Mouse (Mus musculus): Measurements from ENCODE around the gene Scn8a. TPM values are rescaled to one million over a fixed set of nuclear protein-coding genes. Genes with fewer than 3 reads are reported as not detected.

Gene Scn8a
- polyA plus RNA-seq, 1 experiment from 2014 or later = 22.7 TPM

GRCm38 (mm10) chr15:100884481-100884880 is 14.8 kb downstream of the Scn8a start:
- H3K4me2 ChIP-seq = no peak overlapping the region
- no peak for ATAC-seq (replicated peaks)
- H3K9ac ChIP-seq = no peak overlapping the region
- WGBS = 83% methylated on average over 6 of the region's 6 CpGs
- H3K4me1 ChIP-seq = no peaks in the 10 kb centered on the region
- H3K27me3 ChIP-seq (replicated peaks) = no peaks in the 10 kb centered on the region
- H3K9me3 ChIP-seq = no peaks in the 10 kb centered on the region
- no peak overlapping the region for H3K27ac ChIP-seq
- no peaks in the 10 kb centered on the region for H3K36me3 ChIP-seq (replicated peaks)
- no peak overlapping the region for H3K4me3 ChIP-seq

DNA sequence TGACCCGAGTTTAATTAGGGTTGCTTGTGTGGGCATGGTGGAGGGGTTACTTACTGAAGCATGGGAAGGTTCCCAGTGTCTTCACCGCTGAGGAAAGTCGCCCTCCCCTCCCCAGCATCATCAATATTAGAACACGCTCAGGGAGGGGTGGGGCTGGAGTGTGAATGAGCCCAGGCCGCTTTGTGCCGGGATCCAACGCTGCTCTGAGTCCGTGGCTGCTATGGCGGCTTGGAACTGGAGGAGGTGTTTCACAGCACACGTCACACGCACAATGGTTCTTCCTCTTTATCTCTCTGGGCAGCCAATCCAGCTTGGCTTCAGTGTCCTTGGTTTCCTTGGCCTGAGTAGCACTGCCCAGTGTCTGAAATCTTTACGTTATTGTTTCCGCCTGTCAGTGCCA is 22.3 kb downstream of the Scn8a start:
- no peak for ATAC-seq (replicated peaks)
- 44% methylated on average over 13 of the region's 13 CpGs for WGBS
- 0 out of 2 replicates have a peak, but pooled peaks cover 6% of the 10 kb centered on the region for H3K36me3 ChIP-seq (replicated peaks)
- peaks cover 5% of the 10 kb centered on the region; the same call in 1 of the 2 replicates for H3K9me3 ChIP-seq
- H3K4me3 ChIP-seq = no peak overlapping the region
- H3K4me1 ChIP-seq = peaks cover 9% of the 10 kb centered on the region; the same call in 1 of the 2 replicates
- no peak overlapping the region for H3K27ac ChIP-seq
- peak overlapping the region; percentile 31 for H3K4me2 ChIP-seq
- H3K27me3 ChIP-seq (replicated peaks) = no peaks in the 10 kb centered on the region
- H3K9ac ChIP-seq = no peak overlapping the region

GRCm38 (mm10) chr15:100896502-100896901 is 26.8 kb downstream of the Scn8a start:
- Histone ChIP-seq H3K27me3 (replicated peaks) (no peaks in the 10 kb centered on the region), H3K4me2 (no peak overlapping the region), H3K9ac (no peak overlapping the region), H3K36me3 (replicated peaks) (0 out of 2 replicates have a peak, but pooled peaks cover 12% of the 10 kb centered on the region), H3K4me1 (peaks cover 6% of the 10 kb centered on the region; the same call in 1 of the 2 replicates), H3K27ac (no peak overlapping the region), H3K4me3 (no peak overlapping the region), H3K9me3 (peaks cover 5% of the 10 kb centered on the region; the same call in 1 of the 2 replicates)
- no peak for ATAC-seq (replicated peaks)
- 98% methylated on average over 23 of the region's 23 CpGs for WGBS

DNA sequence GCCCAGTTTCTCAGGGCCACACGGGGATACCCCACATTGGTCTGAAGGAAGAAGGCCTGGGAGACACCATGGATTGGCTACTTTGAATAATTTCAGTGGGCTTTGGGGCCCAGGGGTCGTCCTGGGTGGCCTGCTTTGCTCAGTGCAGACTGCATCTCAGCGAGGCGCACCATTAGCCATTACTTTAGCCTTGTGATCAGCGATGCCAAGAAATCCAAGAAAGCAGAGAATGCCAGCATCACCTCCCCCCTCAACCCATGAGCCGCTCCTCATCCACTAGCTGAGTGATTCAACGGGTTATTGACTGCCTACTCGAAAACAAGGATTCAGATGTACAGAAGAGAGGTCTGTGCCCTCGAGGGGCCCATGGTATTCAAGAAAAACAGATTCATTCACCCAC is 34.2 kb downstream of the Scn8a start:
- Histone ChIP-seq H3K4me3 (no peak overlapping the region), H3K36me3 (replicated peaks) (0 out of 2 replicates have a peak, but pooled peaks cover 6% of the 10 kb centered on the region), H3K9ac (no peak overlapping the region), H3K4me2 (no peak overlapping the region), H3K4me1 (no peaks in the 10 kb centered on the region), H3K9me3 (no peaks in the 10 kb centered on the region), H3K27me3 (replicated peaks) (no peaks in the 10 kb centered on the region), H3K27ac (no peak overlapping the region)
- ATAC-seq (replicated peaks) = no peak
- 53% methylated on average over 9 of the region's 9 CpGs for WGBS

- H3K4me1 ChIP-seq = peaks cover 10% of the 10 kb centered on the region
- no peak overlapping the region for H3K9ac ChIP-seq
- 0 out of 2 replicates have a peak, but pooled peaks cover 4% of the 10 kb centered on the region for H3K36me3 ChIP-seq (replicated peaks)
- ATAC-seq (replicated peaks) = no peak
- no peak overlapping the region for H3K4me2 ChIP-seq
- no peaks in the 10 kb centered on the region for H3K9me3 ChIP-seq
- 30% methylated on average over 2 of the region's 2 CpGs for WGBS
- no peak overlapping the region for H3K4me3 ChIP-seq
- H3K27ac ChIP-seq = no peak overlapping the region
- no peaks in the 10 kb centered on the region for H3K27me3 ChIP-seq (replicated peaks)
Observed at GRCm38 (mm10) chr15:100905006-100905405, 35.3 kb downstream of the Scn8a start.

DNA sequence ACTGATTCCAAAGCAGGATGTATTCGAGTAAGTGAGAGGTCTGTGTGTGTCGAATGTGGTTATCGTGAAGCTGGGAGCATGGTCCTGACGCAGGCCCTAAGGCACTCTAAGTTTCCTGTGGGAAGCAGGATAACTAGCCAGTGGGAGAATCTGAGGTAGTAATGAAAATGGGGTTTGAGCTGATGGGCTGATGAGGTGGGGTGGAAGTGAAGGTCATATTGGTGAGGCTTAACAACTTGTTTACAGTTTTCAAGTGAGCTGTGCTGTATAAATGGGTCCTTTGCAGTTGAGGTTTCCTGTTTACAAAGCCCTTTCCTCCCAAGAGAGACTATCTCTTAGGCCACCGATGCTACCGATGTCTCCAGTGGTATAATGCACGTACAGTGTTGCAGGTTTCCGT is 36.1 kb downstream of the Scn8a start:
- H3K4me1 ChIP-seq = peaks cover 18% of the 10 kb centered on the region
- no peak for ATAC-seq (replicated peaks)
- WGBS = 82% methylated on average over 8 of the region's 8 CpGs
- H3K4me2 ChIP-seq = no peak overlapping the region
- no peaks in the 10 kb centered on the region for H3K27me3 ChIP-seq (replicated peaks)
- no peak overlapping the region for H3K4me3 ChIP-seq
- no peaks in the 10 kb centered on the region for H3K36me3 ChIP-seq (replicated peaks)
- H3K9ac ChIP-seq = no peak overlapping the region
- no peak overlapping the region for H3K27ac ChIP-seq
- H3K9me3 ChIP-seq = no peaks in the 10 kb centered on the region

- Histone ChIP-seq H3K27me3 (replicated peaks) (no peaks in the 10 kb centered on the region), H3K27ac (peak overlapping the region; percentile 69), H3K9me3 (no peaks in the 10 kb centered on the region), H3K4me2 (no peak overlapping the region), H3K36me3 (replicated peaks) (no peaks in the 10 kb centered on the region), H3K9ac (no peak overlapping the region), H3K4me3 (no peak overlapping the region), H3K4me1 (peaks cover 23% of the 10 kb centered on the region)
- ATAC-seq (replicated peaks) = no peak
- 48% methylated on average over 3 of the region's 3 CpGs for WGBS
Observed at GRCm38 (mm10) chr15:100908817-100909216, 39.2 kb downstream of the Scn8a start.

GRCm38 (mm10) chr15:100909734-100910163 is 40.1 kb downstream of the Scn8a start:
- no peak overlapping the region for H3K9ac ChIP-seq
- H3K4me1 ChIP-seq = peaks cover 25% of the 10 kb centered on the region
- no peaks in the 10 kb centered on the region for H3K9me3 ChIP-seq
- peak; percentile 63 for ATAC-seq (replicated peaks)
- H3K4me2 ChIP-seq = no peak overlapping the region
- peak overlapping the region; percentile 69 for H3K27ac ChIP-seq
- no peak overlapping the region for H3K4me3 ChIP-seq
- H3K36me3 ChIP-seq (replicated peaks) = no peaks in the 10 kb centered on the region
- no peaks in the 10 kb centered on the region for H3K27me3 ChIP-seq (replicated peaks)
- WGBS = 13% methylated on average over 3 of the region's 3 CpGs

DNA sequence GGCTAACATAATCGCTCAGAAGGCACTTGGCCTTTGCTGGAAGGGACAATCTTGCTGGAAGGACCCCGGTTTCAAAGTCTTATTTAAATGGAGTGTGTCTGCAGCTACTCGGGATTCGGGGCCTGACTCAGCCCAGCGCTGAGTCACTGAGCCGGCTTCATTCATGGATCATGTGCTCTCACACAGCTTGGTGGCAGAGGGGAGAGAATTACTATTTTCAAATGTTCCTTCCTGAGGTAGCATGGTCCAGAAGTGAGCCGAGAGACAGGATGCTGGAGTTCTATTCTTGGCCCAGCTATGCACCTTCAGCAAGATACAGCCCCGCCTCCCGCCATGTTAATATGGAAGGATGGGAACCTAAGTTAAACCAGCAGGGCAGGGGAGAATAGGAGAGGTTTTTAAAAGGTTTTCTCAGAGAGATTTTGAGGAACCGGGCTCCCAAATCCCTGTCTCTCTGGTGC is 40.8 kb downstream of the Scn8a start:
- H3K9me3 ChIP-seq = no peaks in the 10 kb centered on the region
- ATAC-seq (replicated peaks) = no peak

GRCm38 (mm10) chr15:100912676-100913266 is 43.1 kb downstream of the Scn8a start:
- Histone ChIP-seq H3K4me2 (no peak overlapping the region), H3K27me3 (replicated peaks) (no peaks in the 10 kb centered on the region), H3K4me1 (peaks cover 31% of the 10 kb centered on the region), H3K27ac (no peak overlapping the region), H3K36me3 (replicated peaks) (no peaks in the 10 kb centered on the region), H3K9ac (no peak overlapping the region), H3K9me3 (no peaks in the 10 kb centered on the region), H3K4me3 (no peak overlapping the region)
- WGBS = 83% methylated on average over 3 of the region's 3 CpGs
- ATAC-seq (replicated peaks) = no peak

More for the DNA sequence above, 40.8 kb downstream of the Scn8a start:
- no peaks in the 10 kb centered on the region for H3K27me3 ChIP-seq (replicated peaks)
- no peak overlapping the region for H3K9ac ChIP-seq
- WGBS = 33% methylated on average over 10 of the region's 10 CpGs
- no peaks in the 10 kb centered on the region for H3K36me3 ChIP-seq (replicated peaks)
- H3K4me2 ChIP-seq = no peak overlapping the region
- H3K4me1 ChIP-seq = peaks cover 31% of the 10 kb centered on the region
- H3K27ac ChIP-seq = peak overlapping the region; percentile 69
- H3K4me3 ChIP-seq = no peak overlapping the region

GRCm38 (mm10) chr15:100914734-100915242 is 45.1 kb downstream of the Scn8a start:
- H3K4me3 ChIP-seq = peak overlapping the region; percentile 27
- H3K4me1 ChIP-seq = peaks cover 29% of the 10 kb centered on the region
- peak; percentile 64; the same call in 1 of the 2 replicates for ATAC-seq (replicated peaks)
- no peak overlapping the region for H3K27ac ChIP-seq
- no peaks in the 10 kb centered on the region for H3K9me3 ChIP-seq
- H3K27me3 ChIP-seq (replicated peaks) = no peaks in the 10 kb centered on the region
- peak overlapping the region; percentile 47 for H3K4me2 ChIP-seq
- no peaks in the 10 kb centered on the region for H3K36me3 ChIP-seq (replicated peaks)
- 4% methylated on average over 24 of the region's 24 CpGs for whole genome bisulfite sequencing
- no peak overlapping the region for H3K9ac ChIP-seq

DNA sequence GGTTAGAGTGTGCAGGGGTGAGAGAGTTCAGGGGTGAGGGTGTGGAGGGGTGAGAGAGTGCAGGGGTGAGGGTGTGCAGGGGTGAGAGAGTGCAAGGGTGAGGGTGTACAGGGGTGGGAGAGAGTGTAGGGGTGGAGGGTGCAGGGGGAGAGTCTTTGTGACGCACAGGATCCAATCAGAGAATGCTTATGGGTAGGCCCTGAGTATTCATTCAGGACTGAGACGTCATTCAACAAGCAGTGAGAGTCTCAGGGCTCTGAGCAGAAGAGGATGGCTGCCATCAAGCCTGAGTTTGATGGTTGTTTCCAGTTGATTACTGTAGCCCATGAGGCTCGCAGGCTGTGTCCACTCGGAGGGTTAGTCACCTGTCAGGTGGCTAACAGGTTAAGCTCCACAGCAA is 48.4 kb downstream of the Scn8a start:
- no peaks in the 10 kb centered on the region for H3K27me3 ChIP-seq (replicated peaks)
- no peak overlapping the region for H3K4me3 ChIP-seq
- H3K36me3 ChIP-seq (replicated peaks) = no peaks in the 10 kb centered on the region
- WGBS = 50% methylated on average over 4 of the region's 4 CpGs
- peaks cover 16% of the 10 kb centered on the region for H3K4me1 ChIP-seq
- no peak overlapping the region for H3K9ac ChIP-seq
- ATAC-seq (replicated peaks) = no peak
- H3K27ac ChIP-seq = no peak overlapping the region
- H3K4me2 ChIP-seq = no peak overlapping the region
- no peaks in the 10 kb centered on the region for H3K9me3 ChIP-seq

- WGBS = 90% methylated on average over 11 of the region's 11 CpGs
- H3K27me3 ChIP-seq (replicated peaks) = no peaks in the 10 kb centered on the region
Observed at GRCm38 (mm10) chr15:100922210-100922609, 52.6 kb downstream of the Scn8a start.

More at GRCm38 (mm10) chr15:100922210-100922609, 52.6 kb downstream of the Scn8a start:
- no peak overlapping the region for H3K4me2 ChIP-seq
- no peaks in the 10 kb centered on the region for H3K36me3 ChIP-seq (replicated peaks)
- H3K9me3 ChIP-seq = no peaks in the 10 kb centered on the region
- no peak overlapping the region for H3K9ac ChIP-seq
- peaks cover 23% of the 10 kb centered on the region for H3K4me1 ChIP-seq
- no peak overlapping the region for H3K4me3 ChIP-seq
- H3K27ac ChIP-seq = no peak overlapping the region
- no peak for ATAC-seq (replicated peaks)

Measured in midbrain, embryonic 15.5 days (tissue).